Mouse (Mus musculus) heart, adult 8-10 months (tissue): Measurements from ENCODE around the gene Hist1h2bf. TPM values are rescaled to one million over a fixed set of nuclear protein-coding genes. Genes with fewer than 3 reads are reported as not detected.
"Not testable (repeated sequence)": the region's sequence is repeated elsewhere in the genome, so short reads cannot be mapped to it uniquely, and the experiment has no call there.

Experiments used
- DNase-seq: peaks from one replicate; pipeline ENCODE4 v3.0.0; 2022; ENCODE audit warnings: low spot score
- total RNA-seq, 4 experiments: library from RNA; stranded (reverse); gene quantifications; 2 replicates each; pipeline ENCODE4 v1.2.4; 2022

The Hist1h2bf gene
- total RNA-seq, 4 experiments from 2014 or later: 5.9 to 13.7 (median 10.7) TPM

DNA sequence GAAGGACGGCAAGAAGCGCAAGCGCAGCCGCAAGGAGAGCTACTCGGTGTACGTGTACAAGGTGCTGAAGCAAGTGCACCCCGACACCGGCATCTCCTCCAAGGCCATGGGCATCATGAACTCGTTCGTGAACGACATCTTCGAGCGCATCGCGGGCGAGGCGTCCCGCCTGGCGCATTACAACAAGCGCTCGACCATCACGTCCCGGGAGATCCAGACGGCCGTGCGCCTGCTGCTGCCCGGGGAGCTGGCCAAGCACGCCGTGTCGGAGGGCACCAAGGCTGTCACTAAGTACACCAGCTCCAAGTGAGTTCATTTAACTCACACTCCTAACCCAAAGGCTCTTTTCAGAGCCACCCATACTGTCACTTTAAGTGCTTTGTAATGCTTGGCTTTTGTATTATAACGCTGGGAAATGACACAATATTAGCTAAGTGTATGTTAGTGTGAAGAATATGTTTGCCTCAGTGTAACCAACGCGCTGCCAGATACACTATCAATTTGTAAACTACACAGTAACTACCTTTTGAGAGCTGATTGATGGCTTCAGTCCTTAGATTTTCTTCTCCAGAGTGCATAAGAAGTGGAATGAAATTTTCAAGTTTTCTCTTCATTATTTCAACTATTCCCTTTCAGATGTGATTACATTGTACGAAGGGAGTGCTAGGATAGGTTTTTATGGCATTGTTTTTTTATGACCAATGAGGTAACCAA lies 2.3 kb downstream of the Hist1h2bf start:
- DNase-seq: not testable (repeated sequence)

GRCm38 (mm10) chr13:23571022-23571503 lies 2.9 kb downstream of the Hist1h2bf start, which contains the start of the genes Hist1h2ae and Hist1h2bg:
Gene Hist1h2ae (minus strand): TSS chr13:23571220.
Gene Hist1h2bg (plus strand): TSS chr13:23571396.
- peak; percentile 93 for DNase-seq

DNA sequence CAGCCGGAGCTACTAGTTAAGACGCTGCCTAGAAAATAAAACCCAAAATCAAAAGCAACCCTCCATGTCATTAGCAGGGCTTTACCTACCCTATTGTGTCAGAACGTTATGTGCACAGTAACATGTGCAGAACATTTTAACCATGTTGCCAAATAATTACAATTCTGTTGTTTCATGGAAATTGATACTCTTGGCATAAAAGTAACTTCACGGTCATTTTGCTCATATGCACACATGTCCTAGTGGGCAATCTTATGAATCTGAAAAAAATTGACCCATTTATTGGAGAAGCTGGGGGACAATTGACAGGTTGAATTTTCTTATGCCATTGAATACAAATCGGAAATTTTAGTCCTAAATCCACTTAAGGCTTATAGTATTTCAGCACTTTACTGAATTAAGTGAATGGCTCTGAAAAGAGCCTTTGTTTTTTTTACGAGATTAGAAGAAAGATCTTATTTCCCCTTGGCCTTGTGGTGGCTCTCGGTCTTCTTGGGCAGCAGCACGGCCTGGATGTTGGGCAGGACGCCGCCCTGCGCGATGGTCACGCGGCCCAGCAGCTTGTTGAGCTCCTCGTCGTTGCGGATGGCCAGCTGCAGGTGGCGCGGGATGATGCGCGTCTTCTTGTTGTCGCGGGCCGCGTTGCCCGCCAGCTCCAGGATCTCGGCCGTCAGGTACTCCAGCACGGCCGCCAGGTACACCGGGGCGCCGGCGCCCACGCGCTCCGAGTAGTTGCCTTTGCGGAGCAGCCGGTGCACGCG lies 3.6 kb downstream of the Hist1h2bf start:
- DNase-seq: not testable (repeated sequence)

GRCm38 (mm10) chr13:23564482-23564881 lies 9.5 kb downstream of the Hist1h2bf start:
- DNase-seq: no peak

DNA sequence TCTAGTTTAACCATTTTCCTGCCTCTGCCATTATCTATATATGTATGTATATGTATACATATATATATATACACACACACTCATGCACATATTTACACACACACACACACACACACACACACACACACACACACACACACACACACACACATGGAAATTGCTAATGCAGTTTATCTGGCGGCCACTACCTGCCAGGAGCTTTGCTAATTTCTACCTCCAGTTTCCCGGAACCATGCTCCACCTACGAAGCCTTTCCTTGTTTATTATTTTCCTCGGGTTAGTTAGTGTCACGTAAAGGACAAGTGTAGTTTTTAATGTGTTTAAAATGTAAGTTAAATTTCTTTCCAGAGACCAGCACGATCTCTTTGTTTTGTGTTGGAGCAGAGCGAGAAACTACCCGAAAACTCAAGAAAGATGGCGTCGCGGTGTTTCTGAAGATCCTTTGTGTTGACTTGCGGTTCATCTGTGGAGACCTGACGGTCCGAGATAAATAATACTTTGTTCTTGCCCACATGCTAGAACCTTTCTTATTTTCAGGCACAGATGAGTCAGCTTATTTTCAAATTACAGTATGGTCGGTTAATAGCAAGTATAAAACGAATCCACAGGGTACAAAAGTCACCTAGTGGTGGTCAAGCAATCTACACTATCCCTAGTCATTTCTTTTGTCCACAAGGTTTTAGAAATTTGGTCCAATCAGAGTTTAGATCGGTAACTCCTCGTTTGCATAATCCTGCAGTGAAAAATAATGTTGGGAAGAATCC lies 11.1 kb downstream of the Hist1h2bf start:
- DNase-seq: no peak

- peak; percentile 95 for DNase-seq
Observed at GRCm38 (mm10) chr13:23561883-23562659, 11.9 kb downstream of the Hist1h2bf start, which contains the start of gene Hist1h3e. Gene Hist1h3e (minus strand): TSS chr13:23562369.

GRCm38 (mm10) chr13:23561531-23561882 lies 12.5 kb downstream of the Hist1h2bf start:
- DNase-seq: not testable (repeated sequence)

DNA sequence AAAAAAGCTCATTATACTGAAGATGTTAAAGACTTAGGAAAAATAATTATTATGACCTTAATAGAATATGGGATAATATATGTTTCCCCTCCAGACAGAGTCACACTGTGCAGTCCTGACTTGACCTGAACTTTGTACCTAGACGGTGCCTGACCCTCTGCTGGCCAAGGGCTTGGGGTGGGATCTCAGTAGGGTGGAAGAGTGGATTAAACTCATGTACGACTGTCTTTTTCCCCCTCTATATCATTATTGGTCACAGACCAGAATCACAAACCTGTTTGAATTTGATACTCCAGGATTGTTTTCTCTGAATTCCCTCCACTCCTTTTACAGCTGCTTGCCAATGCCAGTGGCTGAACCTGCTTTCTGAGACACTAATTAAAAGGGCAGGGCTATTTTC lies 13.3 kb downstream of the Hist1h2bf start:
- not testable (repeated sequence) for DNase-seq

DNA sequence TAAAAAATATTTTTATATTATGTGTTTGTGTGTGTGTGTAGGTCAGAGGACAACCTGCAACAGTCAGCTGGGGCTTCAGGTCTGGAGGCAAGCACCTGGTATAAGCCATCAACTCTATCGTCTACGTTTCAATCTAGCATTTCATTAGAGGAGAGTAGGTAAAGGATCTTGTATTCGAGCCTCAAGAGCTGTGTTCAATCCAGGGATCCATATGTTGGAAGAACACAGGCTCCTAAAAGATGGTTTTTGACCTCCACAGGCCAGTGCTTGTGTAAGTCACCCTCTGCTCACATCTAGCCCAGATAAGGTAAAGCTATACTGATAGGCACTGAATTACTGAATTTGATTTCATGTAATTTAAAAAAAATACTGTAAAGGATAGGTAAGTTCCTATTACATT lies 17.1 kb downstream of the Hist1h2bf start:
- DNase-seq: no peak

- DNase-seq: peak; percentile 89
Observed at GRCm38 (mm10) chr13:23555839-23556416, 18.1 kb downstream of the Hist1h2bf start.

DNA sequence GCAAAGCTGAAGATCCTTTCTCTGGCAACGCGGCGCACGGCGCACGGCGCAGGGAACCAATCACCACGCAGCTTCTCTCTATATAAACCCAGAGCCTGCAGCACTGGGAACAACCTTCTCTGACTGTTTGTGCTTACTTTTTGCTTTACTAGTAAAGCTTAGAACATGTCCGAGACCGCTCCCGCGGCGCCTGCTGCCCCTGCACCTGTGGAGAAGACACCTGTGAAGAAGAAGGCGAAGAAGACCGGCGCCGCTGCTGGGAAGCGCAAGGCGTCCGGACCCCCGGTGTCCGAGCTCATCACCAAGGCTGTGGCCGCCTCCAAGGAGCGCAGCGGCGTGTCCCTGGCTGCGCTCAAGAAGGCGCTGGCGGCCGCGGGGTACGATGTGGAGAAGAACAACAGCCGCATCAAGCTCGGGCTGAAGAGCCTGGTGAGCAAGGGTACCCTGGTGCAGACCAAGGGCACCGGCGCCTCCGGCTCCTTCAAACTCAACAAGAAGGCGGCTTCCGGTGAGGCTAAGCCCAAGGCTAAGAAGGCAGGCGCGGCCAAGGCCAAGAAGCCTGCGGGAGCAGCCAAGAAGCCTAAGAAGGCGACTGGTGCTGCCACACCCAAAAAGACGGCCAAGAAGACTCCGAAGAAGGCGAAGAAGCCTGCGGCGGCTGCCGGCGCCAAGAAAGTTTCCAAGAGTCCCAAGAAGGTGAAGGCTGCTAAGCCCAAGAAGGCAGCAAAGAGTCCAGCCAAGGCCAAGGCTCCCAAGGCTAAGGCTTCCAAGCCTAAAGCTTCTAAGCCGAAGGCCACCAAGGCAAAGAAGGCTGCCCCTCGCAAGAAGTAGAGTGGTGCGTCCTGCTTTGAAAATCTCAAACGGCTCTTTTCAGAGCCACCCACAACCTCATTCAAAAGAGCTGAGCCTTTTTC lies 18.8 kb downstream of the Hist1h2bf start:
- DNase-seq: peak; percentile 75

- no peak for DNase-seq
Observed at GRCm38 (mm10) chr13:23554393-23554792, 19.6 kb downstream of the Hist1h2bf start.

GRCm38 (mm10) chr13:23552962-23553361 lies 21.0 kb downstream of the Hist1h2bf start, which contains the start of gene Hist1h1d:
Gene Hist1h1d (plus strand): TSS chr13:23553262.
- DNase-seq: no peak

- DNase-seq: no peak
Observed at GRCm38 (mm10) chr13:23551931-23552914, 21.8 kb downstream of the Hist1h2bf start.

- peak; percentile 85 for DNase-seq
Observed at GRCm38 (mm10) chr13:23551146-23551834, 22.7 kb downstream of the Hist1h2bf start, which contains the start of gene Hist1h4f. Gene Hist1h4f (minus strand): TSS chr13:23551648.

DNA sequence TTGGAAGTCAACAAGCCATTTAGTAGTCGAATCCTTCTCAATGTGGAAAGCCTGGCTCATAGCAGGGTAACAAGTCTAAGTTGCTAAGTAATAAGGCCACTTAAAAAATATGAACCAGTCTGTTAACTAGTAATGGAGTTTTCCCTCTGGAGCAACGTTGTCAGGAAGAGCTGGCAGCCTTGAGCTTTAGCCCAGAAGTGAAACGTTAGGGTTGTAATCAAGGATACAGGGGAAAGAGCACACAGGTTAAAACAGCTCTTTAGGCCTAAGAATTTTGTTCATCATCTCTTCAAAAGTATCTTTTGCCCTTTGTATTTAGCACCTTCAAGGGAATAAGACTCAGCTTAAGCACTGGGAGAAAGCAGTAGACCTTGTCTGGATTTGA lies 23.2 kb downstream of the Hist1h2bf start:
- no peak for DNase-seq

DNA sequence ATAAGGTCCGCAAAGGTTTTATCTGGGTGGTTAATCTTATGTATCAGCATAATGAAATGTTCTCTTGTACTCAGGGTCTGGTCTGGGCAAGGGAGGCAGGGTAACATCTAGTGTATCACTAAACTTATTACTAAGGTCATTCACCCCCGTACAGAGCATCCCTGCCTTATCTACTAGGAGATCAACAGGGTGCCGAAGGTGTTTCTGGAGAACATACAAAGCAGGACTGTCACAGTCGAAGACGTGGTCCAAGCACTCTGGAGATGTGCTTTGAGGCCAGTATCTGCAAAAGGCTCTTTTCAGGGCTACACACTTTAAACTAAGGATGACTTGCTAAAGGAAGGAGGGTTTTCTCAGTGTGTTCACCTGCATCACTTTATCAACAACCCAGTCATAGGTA lies 27.3 kb downstream of the Hist1h2bf start:
- no peak for DNase-seq

GRCm38 (mm10) chr13:23544787-23545120 lies 29.2 kb downstream of the Hist1h2bf start:
- DNase-seq: not testable (repeated sequence)
